Mouse (Mus musculus) neural tube, embryonic 15.5 days (tissue): ENCODE results near the gene Zfp282. TPM values are rescaled to one million over a fixed set of nuclear protein-coding genes. Genes with fewer than 3 reads are reported as not detected.
"Not testable (repeated sequence)": the region's sequence is repeated elsewhere in the genome, so short reads cannot be mapped to it uniquely, and the experiment has no call there.

Experiments
- ATAC-seq: fragments of 200-750 bp; cut with Nextera tagmentation; 2 replicates; pipeline ENCODE4 v1.8.0; 2017; ENCODE audit warnings: mild to moderate bottlenecking, moderate TSS enrichment, moderate library complexity; ENCODE audit not compliant: low FRiP score
- H3K27ac ChIP-seq: fragments of 300-500 bp; sonication (generic); replicated peaks from 2 replicates; pipeline ENCODE4 v1.5.1; 2015; ENCODE audit warnings: mild to moderate bottlenecking, inconsistent platforms
- H3K27me3 ChIP-seq: fragments of 300-500 bp; sonication (generic); replicated peaks from 2 replicates; pipeline ENCODE4 v1.6.1; 2015; ENCODE audit warnings: inconsistent platforms
- H3K36me3 ChIP-seq: fragments of 300-500 bp; sonication (generic); 2 replicates; pipeline ENCODE4 v1.6.1; 2015; ENCODE audit warnings: inconsistent platforms
- H3K4me1 ChIP-seq: fragments of 300-500 bp; sonication (generic); 2 replicates; pipeline ENCODE4 v1.6.1; 2015; ENCODE audit warnings: inconsistent platforms
- H3K4me2 ChIP-seq: fragments of 300-500 bp; sonication (generic); 2 replicates; pipeline ENCODE4 v1.6.1; 2015; ENCODE audit warnings: inconsistent platforms, mild to moderate bottlenecking, moderate library complexity
- H3K4me3 ChIP-seq: fragments of 300-500 bp; sonication (generic); replicated peaks from 2 replicates; pipeline ENCODE4 v1.5.1; 2015; ENCODE audit warnings: mild to moderate bottlenecking, inconsistent platforms
- H3K9ac ChIP-seq: fragments of 300-500 bp; sonication (generic); replicated peaks from 2 replicates; pipeline ENCODE4 v1.6.1; 2015; ENCODE audit warnings: mild to moderate bottlenecking, inconsistent platforms
- H3K9me3 ChIP-seq: fragments of 300-500 bp; sonication (generic); replicated peaks from 2 replicates; pipeline ENCODE4 v1.6.1; 2016; ENCODE audit warnings: inconsistent platforms
- WGBS: fragments of 180-500 bp; shearing (Covaris S2); methylation state at CpG from one replicate; pipeline ENCODE4 v1.1.7; 2015; ENCODE audit warnings: mixed read lengths; 5-methylcytosine and 5-hydroxymethylcytosine counted together
- polyA plus RNA-seq: library from polyadenylated mRNA; unstranded; fragments of >200 nt; fragmentation: Nextera tagmentation; extraction: Ambion mirVana; gene quantifications from 2 replicates; pipeline ENCODE4 v1.2.1, GENCODE M21; 2015

Gene Zfp282
- polyA plus RNA-seq, 1 experiment from 2014 or later: 23.3 TPM

- H3K4me1 ChIP-seq: no peaks in the 10 kb centered on the region
- H3K4me3 ChIP-seq: no peak overlapping the region
- H3K36me3 ChIP-seq: peaks cover 21% of the 10 kb centered on the region
- H3K27ac ChIP-seq: no peak overlapping the region
- no peaks in the 10 kb centered on the region for H3K9me3 ChIP-seq
- no peak overlapping the region for H3K4me2 ChIP-seq
- no peak overlapping the region for H3K9ac ChIP-seq
- H3K27me3 ChIP-seq: no peaks in the 10 kb centered on the region
- no peak for ATAC-seq
These were observed 31.2 kb upstream of the Zfp282 start for GRCm38 (mm10) chr6:47845779-47846178.

- no peaks in the 10 kb centered on the region for H3K4me1 ChIP-seq
- no peak overlapping the region for H3K27ac ChIP-seq
- peaks cover 42% of the 10 kb centered on the region for H3K36me3 ChIP-seq
- no peak overlapping the region for H3K9ac ChIP-seq
- H3K4me2 ChIP-seq: no peak overlapping the region
- H3K4me3 ChIP-seq: no peak overlapping the region
- 91% methylated on average over 6 of the region's 6 CpGs for WGBS
- ATAC-seq: no peak
- no peaks in the 10 kb centered on the region for H3K9me3 ChIP-seq
- H3K27me3 ChIP-seq: no peaks in the 10 kb centered on the region
These were observed 19.8 kb upstream of the Zfp282 start for GRCm38 (mm10) chr6:47857241-47857640.

- H3K27me3 ChIP-seq, H3K9ac ChIP-seq, ATAC-seq, H3K4me1 ChIP-seq, H3K27ac ChIP-seq, H3K4me3 ChIP-seq, H3K4me2 ChIP-seq, H3K9me3 ChIP-seq: not testable (repeated sequence)
- peaks cover 46% of the 10 kb centered on the region for H3K36me3 ChIP-seq
- 95% methylated on average over 3 of the region's 3 CpGs for WGBS
These were observed 19.3 kb upstream of the Zfp282 start for GRCm38 (mm10) chr6:47857729-47858128.

GRCm38 (mm10) chr6:47872266-47872665 lies 4.7 kb upstream of the Zfp282 start:
- WGBS: 87% methylated on average over 5 of the region's 5 CpGs
- H3K27me3 ChIP-seq: no peaks in the 10 kb centered on the region
- no peaks in the 10 kb centered on the region for H3K9me3 ChIP-seq
- peaks cover 19% of the 10 kb centered on the region for H3K36me3 ChIP-seq
- ATAC-seq: no peak
- H3K4me1 ChIP-seq: no peaks in the 10 kb centered on the region
- H3K9ac ChIP-seq: no peak overlapping the region
- H3K27ac ChIP-seq: no peak overlapping the region
- H3K4me2 ChIP-seq: no peak overlapping the region
- H3K4me3 ChIP-seq: no peak overlapping the region

GRCm38 (mm10) chr6:47877461-47878132 lies 593 bp downstream of the Zfp282 start:
- Histone ChIP-seq H3K4me2 (peak overlapping the region; percentile 74), H3K4me3 (peak overlapping the region; percentile 91), H3K4me1 (peaks cover 27% of the 10 kb centered on the region), H3K9ac (peak overlapping the region; percentile 70), H3K27me3 (no peaks in the 10 kb centered on the region), H3K9me3 (no peaks in the 10 kb centered on the region), H3K36me3 (peaks cover 25% of the 10 kb centered on the region), H3K27ac (peak overlapping the region; percentile 96)
- 3% methylated on average over 69 of the region's 71 CpGs for WGBS
- peak; percentile 98 for ATAC-seq

GRCm38 (mm10) chr6:47878133-47878514 lies 1.1 kb downstream of the Zfp282 start:
- peak overlapping the region; percentile 91 for H3K4me3 ChIP-seq
- no peaks in the 10 kb centered on the region for H3K27me3 ChIP-seq
- H3K4me2 ChIP-seq: peak overlapping the region; percentile 74
- peak overlapping the region; percentile 70 for H3K9ac ChIP-seq
- peaks cover 27% of the 10 kb centered on the region for H3K4me1 ChIP-seq
- H3K9me3 ChIP-seq: no peaks in the 10 kb centered on the region
- H3K36me3 ChIP-seq: peaks cover 31% of the 10 kb centered on the region
- 0 out of 2 replicates have a peak, but pooled peaks have one; percentile 3 for ATAC-seq
- WGBS: under 1% methylated on average over 11 of the region's 11 CpGs
- H3K27ac ChIP-seq: peak overlapping the region; percentile 96

- ATAC-seq: no peak
- peaks cover 27% of the 10 kb centered on the region for H3K4me1 ChIP-seq
- WGBS: 43% methylated on average over 3 of the region's 3 CpGs
These were observed 1.6 kb downstream of the Zfp282 start for GRCm38 (mm10) chr6:47878593-47878992.

GRCm38 (mm10) chr6:47879049-47879716 lies 2.2 kb downstream of the Zfp282 start:
- no peaks in the 10 kb centered on the region for H3K9me3 ChIP-seq
- peak overlapping the region; percentile 91 for H3K4me3 ChIP-seq
- H3K4me2 ChIP-seq: peak overlapping the region; percentile 74
- peaks cover 27% of the 10 kb centered on the region for H3K4me1 ChIP-seq
- peaks cover 41% of the 10 kb centered on the region for H3K36me3 ChIP-seq
- no peaks in the 10 kb centered on the region for H3K27me3 ChIP-seq
- 61% methylated on average over 4 of the region's 4 CpGs for WGBS
- H3K9ac ChIP-seq: peak overlapping the region; percentile 70; the same call in 1 of the 2 replicates
- no peak overlapping the region for H3K27ac ChIP-seq
- no peak for ATAC-seq

More at GRCm38 (mm10) chr6:47878593-47878992, 1.6 kb downstream of the Zfp282 start:
- Histone ChIP-seq H3K27ac (peak overlapping the region; percentile 96; the same call in 1 of the 2 replicates), H3K27me3 (no peaks in the 10 kb centered on the region), H3K9me3 (no peaks in the 10 kb centered on the region), H3K9ac (peak overlapping the region; percentile 70), H3K36me3 (peaks cover 35% of the 10 kb centered on the region), H3K4me2 (peak overlapping the region; percentile 74), H3K4me3 (peak overlapping the region; percentile 91)

- 96% methylated on average over 10 of the region's 10 CpGs for WGBS
- H3K27ac ChIP-seq: no peak overlapping the region
- H3K9me3 ChIP-seq: no peaks in the 10 kb centered on the region
- peaks cover 49% of the 10 kb centered on the region for H3K36me3 ChIP-seq
- peaks cover 27% of the 10 kb centered on the region for H3K4me1 ChIP-seq
- no peak overlapping the region for H3K4me3 ChIP-seq
- ATAC-seq: no peak
- H3K9ac ChIP-seq: no peak overlapping the region
- H3K27me3 ChIP-seq: no peaks in the 10 kb centered on the region
- no peak overlapping the region for H3K4me2 ChIP-seq
These were observed 3.2 kb downstream of the Zfp282 start for GRCm38 (mm10) chr6:47880166-47880565.

GRCm38 (mm10) chr6:47888812-47889383 lies 11.9 kb downstream of the Zfp282 start:
- no peaks in the 10 kb centered on the region for H3K4me1 ChIP-seq
- ATAC-seq: no peak
- H3K4me3 ChIP-seq: no peak overlapping the region
- no peaks in the 10 kb centered on the region for H3K27me3 ChIP-seq
- H3K9ac ChIP-seq: no peak overlapping the region
- H3K4me2 ChIP-seq: no peak overlapping the region
- WGBS: 89% methylated on average over 8 of the region's 8 CpGs
- no peaks in the 10 kb centered on the region for H3K9me3 ChIP-seq
- H3K36me3 ChIP-seq: peaks cover 85% of the 10 kb centered on the region
- no peak overlapping the region for H3K27ac ChIP-seq

- Histone ChIP-seq H3K4me1 (0 out of 2 replicates have a peak, but pooled peaks cover 2% of the 10 kb centered on the region), H3K9ac (no peak overlapping the region), H3K36me3 (peaks cover 73% of the 10 kb centered on the region), H3K4me3 (no peak overlapping the region), H3K4me2 (no peak overlapping the region), H3K27ac (no peak overlapping the region), H3K27me3 (0 out of 2 replicates have a peak, but pooled peaks cover 4% of the 10 kb centered on the region), H3K9me3 (no peaks in the 10 kb centered on the region)
- ATAC-seq: no peak
- WGBS: 97% methylated on average over 6 of the region's 6 CpGs
These were observed 22.4 kb downstream of the Zfp282 start for GRCm38 (mm10) chr6:47899416-47899815.

GRCm38 (mm10) chr6:47903587-47903986 lies 26.6 kb downstream of the Zfp282 start:
- 66% methylated on average over 4 of the region's 4 CpGs for WGBS
- H3K4me2 ChIP-seq: no peak overlapping the region
- ATAC-seq: no peak
- no peak overlapping the region for H3K27ac ChIP-seq
- H3K36me3 ChIP-seq: peaks cover 88% of the 10 kb centered on the region
- 0 out of 2 replicates have a peak, but pooled peaks cover 4% of the 10 kb centered on the region for H3K27me3 ChIP-seq
- no peak overlapping the region for H3K4me3 ChIP-seq
- no peaks in the 10 kb centered on the region for H3K9me3 ChIP-seq
- H3K4me1 ChIP-seq: 0 out of 2 replicates have a peak, but pooled peaks cover 2% of the 10 kb centered on the region
- H3K9ac ChIP-seq: no peak overlapping the region
